Mouse (Mus musculus): ENCODE measurements around the gene Gsc2.
"Not testable (repeated sequence)": the region's sequence is repeated elsewhere in the genome, so short reads cannot be mapped to it uniquely, and the experiment has no call there.

The Gsc2 gene

DNA sequence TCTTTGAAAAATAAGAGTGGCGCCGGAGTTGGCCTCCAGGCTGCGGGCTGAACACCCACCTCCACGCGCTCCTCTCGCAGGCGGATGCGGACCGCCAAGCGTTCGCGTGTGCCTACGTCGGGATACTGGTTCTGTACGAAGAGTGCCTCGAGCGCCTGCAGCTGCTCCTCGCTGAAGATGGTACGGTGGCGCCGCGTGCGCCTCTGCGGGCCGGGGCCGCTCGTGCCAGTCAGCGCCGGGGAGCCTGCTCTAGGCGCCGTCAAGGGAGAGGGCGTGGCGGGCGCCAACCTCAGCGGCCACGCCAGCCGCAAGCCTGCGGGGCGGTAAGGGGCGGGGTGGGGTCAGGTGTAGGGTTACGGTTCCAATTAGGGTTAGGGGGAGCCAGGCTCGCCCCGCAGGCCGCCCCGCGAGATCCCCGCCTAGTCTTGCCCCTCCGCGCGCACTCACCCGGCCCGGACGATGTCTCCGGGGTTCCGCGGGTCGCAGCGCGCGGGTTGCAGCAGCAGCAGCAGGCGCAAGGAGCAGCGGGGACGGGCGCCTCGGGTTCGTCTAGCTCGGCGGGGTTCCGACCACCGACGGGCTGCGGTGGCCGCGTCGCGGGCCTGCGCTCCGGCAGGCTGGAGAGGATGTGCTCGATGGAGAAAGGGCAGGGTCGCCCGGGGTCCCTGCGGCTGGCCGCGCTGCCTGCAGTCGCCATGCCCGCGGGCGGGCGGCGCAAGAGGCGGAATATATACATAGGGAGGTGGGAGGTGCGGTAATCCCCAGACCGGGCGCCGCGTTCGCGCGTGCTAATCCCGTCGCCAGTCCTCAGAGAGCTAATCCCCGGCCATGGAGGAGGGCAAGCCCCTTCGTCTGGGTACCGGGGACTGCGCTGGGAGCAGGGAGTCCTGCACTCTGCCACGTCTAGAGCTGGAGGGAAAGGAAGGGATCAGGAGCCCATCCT is at the start of gene Gsc2:
Gsc2 (minus strand) TSS at position 753 of the 943 bp plus-strand sequence.
- DNase-seq (ENCODE audit: low read depth, low spot score), result no peak

DNA sequence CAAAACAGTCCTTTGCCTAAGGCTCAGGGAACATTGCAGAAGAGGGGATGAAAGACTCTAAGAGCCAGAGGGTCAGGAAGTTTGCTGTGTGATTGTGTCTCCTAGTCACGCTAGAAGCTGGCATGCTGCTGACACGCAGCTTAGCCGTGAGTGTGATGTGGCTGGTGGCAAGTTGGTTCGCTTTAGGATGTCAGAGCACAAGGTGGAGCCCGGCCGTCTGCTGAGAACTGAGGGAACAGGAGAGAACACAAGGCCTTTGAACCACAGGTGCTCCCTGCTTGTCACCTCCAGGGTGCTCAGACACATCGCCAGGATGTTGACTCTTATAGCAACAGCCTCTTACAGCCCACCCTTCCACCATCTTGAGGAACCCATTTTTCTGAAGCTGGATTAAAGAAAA is 47.2 kb upstream of the Gsc2 start:
- DNase-seq (ENCODE audit: low read depth, low spot score), result no peak

- not testable (repeated sequence) for DNase-seq (ENCODE audit: low read depth, low spot score)
These were observed 41.3 kb upstream of the Gsc2 start for GRCm38 (mm10) chr16:17956052-17956638.

- DNase-seq (ENCODE audit: low read depth, low spot score), result no peak
These were observed 36.8 kb upstream of the Gsc2 start for GRCm38 (mm10) chr16:17951618-17952017.

DNA sequence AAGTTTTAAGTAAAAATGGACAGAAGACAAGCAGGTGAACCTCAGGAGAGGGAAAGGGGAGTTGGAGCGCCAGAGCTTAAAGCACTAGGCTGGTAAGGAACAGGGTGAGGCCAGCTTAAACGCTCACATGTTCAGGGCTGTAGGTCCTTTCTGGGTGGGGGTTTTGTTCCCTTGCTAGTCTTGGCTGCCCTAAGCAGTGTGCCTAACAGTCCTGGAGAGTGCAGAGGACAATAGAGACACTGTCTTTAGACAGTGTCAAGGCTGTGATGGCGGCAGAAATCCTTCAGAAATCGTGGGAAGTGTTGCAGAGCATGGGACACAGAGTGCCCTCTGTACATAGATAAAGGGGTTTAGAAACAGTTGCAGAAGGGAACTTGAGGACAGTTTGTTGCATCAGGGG is 35.2 kb upstream of the Gsc2 start:
- DNase-seq (ENCODE audit: low read depth, low spot score), result no peak

DNA sequence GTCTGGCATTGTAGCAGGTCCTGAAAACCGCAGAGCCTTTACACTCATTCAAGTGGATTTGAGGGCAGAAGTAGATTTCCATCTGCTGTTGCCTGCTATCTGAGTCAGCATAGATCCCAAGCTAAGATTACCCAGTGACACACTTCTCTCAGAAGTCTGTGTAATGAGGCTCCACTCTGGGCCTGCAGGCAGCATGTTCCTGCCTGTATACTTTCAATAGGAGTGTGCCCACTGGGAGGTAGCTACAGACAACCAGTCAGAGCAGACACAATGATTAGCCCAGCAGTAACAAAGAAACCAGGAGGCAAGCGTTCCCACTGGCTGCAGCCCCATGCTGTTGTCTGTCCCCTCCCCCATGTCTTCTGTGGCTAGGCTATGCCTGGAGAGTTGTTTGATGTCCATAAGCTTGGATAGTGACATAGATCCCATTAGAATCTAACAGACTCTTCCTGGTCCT is 34.6 kb upstream of the Gsc2 start:
- DNase-seq (ENCODE audit: low read depth, low spot score), result no peak

- DNase-seq (ENCODE audit: low read depth, low spot score), result no peak
These were observed 30.4 kb upstream of the Gsc2 start for GRCm38 (mm10) chr16:17945081-17945831.

DNA sequence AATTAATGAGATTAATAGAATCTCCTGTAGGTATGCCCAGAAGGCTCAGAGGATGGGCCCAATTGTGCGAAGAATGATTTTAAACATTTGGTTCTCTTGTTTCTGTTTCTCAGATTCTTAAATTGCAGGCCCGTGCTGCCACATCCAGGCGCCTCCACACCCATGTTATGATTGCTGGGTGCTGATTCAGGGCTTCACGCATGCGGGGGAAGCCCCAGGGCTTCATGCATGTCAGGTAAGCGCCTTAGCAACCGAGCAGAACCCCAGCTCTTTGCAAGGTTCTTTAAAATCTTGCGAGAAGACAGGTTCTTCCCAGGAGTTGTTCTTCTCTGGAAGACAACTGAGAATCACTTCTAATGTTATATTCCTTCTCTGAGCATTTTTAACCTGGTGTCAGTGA is 28.6 kb upstream of the Gsc2 start:
- DNase-seq (ENCODE audit: low read depth, low spot score), result no peak

- no peak for DNase-seq (ENCODE audit: low read depth, low spot score)
These were observed 24.4 kb upstream of the Gsc2 start for GRCm38 (mm10) chr16:17939255-17939751.

- peak; percentile 53 for DNase-seq (ENCODE audit: low read depth, low spot score)
These were observed 24.0 kb upstream of the Gsc2 start for GRCm38 (mm10) chr16:17938821-17939220.

DNA sequence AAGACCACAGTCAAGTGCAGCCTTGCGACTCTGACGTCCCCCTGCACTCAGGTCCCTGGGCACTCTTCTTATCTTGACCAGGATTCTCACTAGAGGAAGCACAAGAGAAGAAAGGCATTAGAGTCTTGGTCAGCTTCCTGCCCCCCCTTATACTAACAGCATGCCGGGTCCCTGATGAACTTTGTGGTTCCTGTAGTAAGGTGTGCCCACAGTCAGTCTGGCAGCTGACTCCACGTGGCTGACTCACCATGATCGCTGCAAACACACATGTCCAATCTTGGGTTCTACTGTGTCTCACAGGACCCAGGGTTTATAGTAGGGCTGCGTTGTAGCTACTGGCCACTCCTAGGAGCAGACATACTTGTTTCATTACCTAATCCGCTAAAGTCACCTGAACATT is 23.3 kb upstream of the Gsc2 start:
- DNase-seq (ENCODE audit: low read depth, low spot score), result no peak

DNA sequence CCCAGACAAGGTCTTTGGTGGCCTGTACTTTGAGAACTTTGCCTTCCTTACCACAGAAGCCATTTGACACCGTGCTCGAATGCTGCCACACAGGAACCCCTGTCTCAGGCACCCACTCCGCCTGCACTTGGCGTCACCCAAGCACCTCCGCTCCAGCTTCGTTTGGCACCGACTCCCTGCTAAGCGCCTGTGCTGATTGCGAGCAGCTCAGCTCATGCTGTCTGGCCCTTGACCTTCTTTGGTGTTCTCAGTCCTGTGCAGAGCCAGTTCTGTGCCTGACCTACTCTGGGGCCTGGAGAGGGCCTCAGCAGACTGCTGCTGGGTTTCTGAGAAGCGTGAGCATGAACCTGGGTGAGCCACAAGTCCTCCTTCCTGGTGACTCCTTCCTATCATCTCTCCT is 21.9 kb upstream of the Gsc2 start:
- no peak for DNase-seq (ENCODE audit: low read depth, low spot score)

DNA sequence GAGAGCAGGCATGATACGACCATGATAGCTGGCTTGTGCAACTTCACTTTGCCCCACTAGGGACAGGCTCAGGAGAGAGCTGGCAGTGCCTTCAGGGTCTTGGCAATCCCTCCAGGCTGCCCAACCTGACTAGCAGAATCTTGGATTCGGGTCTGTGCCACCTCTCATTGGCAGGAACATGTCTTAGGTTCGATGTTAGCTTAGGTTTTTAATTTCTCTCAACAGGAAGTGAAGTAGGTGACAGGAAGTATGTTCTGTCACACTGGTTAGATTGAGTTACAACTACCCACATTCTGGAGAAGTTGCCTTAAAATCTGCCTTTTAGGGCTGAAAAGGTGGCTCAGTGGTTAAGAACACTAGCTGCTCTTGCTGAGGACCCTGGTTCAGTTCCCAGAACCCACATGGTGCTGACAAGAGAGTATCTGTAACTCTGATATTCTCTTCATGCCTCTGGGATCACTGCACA is 19.6 kb upstream of the Gsc2 start:
- no peak for DNase-seq (ENCODE audit: low read depth, low spot score)

DNA sequence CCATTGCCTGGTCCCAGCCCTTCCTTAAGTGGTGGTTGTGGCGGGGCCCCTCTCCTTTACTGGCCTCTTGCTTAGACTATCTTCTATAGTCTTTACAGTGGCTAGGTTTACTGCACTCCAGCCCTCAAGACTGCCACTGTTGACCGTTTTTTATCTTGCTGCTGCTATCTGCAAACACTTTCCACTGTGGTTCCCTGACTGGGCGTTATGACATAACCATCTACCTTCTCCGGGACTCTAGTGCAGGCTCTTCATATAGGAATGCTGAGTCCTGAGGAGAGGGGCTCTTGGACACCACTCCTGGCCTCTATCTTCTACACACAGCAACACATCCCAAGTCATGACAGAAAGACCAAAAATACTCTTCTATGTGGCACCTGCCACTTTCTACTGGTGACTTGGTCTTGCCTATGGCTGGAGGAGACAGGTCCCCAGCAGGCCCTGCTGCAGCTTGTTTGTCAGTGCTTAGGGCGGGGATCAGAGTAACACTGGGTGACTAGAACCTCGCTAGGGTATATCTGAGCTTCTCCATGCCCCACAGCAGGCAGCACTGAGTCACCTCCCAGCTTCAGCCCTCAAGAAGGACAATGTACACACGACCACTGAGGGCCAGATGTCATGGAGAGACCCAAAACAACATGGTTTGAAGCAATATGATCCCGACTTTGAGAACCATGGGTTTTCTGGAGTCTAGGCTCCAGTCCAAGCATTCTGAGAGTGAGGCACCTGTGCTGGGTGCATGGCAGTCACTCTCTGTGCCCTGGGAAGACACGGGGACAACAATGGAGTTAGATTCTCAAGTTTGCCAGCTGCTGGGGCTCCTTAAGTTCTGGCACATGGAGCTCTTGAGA is 19.0 kb upstream of the Gsc2 start:
- DNase-seq (ENCODE audit: low read depth, low spot score), result no peak

DNA sequence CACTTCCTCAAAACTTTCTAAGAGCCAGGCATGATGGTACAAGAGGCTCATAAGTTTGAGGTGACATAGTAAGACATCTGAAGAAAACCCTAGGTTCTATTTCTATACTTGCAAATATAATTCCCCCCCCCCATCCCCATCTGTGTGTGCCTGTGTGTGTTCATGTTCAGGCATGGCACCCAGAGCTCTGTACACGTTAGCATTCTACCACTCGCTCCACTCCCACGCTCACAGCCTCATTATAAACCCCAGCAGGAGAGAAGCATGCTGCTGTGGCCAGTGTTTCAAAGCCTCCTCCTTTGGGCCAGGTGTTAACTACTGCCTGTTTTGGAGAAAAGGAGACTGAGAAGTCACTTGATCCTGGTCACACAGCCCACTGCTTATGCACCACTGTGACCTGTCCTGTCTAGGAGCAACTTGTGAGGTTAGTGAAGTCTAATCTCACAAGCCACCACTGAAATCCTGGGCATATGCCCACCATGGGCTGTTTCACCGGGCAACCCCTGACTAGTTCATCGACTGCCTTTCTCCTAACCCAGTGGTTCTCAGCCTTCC is 17.1 kb upstream of the Gsc2 start:
- DNase-seq (ENCODE audit: low read depth, low spot score), result no peak

DNA sequence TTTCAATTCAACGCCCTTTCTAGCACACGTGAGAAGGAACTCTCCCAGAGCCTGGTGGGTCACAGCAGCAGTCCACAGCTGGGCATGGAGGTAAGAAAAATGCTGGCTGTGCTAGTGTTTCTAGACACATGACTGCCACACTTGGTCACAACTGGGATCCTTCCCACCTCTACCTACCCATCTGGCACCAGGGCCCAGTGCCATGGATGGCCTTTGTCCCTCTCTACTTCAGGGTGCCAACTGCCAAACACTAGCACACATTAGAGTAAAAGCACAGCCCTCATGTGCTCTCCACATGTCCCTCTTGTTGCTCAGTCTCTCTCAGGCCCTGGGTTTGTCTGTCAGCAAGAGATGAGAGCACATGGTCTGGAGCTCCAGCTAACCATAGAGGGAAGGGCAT is 14.8 kb upstream of the Gsc2 start:
- DNase-seq (ENCODE audit: low read depth, low spot score), result no peak

- DNase-seq (ENCODE audit: low read depth, low spot score), result no peak
These were observed 14.4 kb upstream of the Gsc2 start for GRCm38 (mm10) chr16:17929211-17929610.

GRCm38 (mm10) chr16:17928627-17929104 is 13.8 kb upstream of the Gsc2 start:
- peak; percentile 84 for DNase-seq (ENCODE audit: low read depth, low spot score)

DNA sequence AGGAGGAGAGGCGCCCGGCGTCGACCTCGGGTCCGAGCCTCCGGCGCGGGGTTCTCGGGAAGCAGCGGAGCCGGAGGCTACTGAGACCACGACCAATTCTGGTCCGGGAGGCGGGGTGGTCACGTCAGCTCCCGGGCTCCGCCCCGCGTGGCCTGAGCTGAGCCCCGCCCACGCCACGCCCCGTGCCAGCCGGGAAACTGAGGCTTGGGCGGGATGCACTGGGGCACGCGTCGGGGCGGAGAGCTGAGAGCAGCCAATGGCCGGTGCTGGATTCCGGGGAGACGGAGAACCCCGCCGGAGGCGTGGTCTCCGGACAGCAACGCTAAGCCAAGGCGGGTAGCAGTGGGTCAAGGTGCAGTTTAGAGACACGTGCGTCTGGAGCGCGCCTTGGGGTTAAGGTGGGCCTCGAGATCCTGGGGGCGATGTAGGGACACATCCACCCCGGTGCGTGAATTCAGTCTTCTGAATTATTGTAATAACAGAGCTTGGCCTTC is 13.3 kb upstream of the Gsc2 start, which contains the start of gene Slc25a1:
Slc25a1 (minus strand) TSS at position 133 of the 494 bp plus-strand sequence.
- DNase-seq (ENCODE audit: low read depth, low spot score), result no peak
